ENCODE assay signal across 13 mouse cellular contexts in the genomic region with DNA sequence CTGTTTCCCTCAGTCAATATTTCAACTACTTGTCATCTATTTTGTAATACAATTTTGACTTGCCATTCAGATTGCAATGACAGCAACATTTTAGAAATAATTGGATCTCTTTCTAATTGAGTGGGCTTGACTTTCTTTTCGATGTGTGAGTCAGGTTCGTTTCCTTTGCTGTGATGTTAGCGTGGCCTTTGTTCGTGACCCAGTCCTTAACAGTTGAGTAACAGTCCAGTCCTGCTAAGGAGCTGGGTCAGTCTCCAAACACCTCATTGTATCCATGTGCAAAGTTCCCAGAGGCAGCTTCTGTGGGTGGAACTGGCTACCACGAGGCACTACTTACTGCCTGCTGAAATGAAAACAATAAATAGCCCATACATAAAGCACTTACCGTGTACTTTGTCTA.
"Had no signal": no experiment of that assay in that cellular context is flagged by ENCODE, and none has a peak within 500 bp of the region (broad histone marks: within the 10 kb centered on the region; RNA-seq: fewer than 3 reads in every experiment).

No protein-coding gene starts in this region.

- H3K27ac ChIP-seq: layer of hippocampus, adult 2 months; limb, embryonic 13.5 days; liver, embryonic 14.5 days; midbrain, embryonic 10.5 days; midbrain, embryonic 15.5 days; neural tube, embryonic 13.5 days; stomach, embryonic 15.5 days had no signal

- H3K9me3 ChIP-seq: limb, embryonic 13.5 days; midbrain, embryonic 10.5 days; midbrain, embryonic 15.5 days; neural tube, embryonic 13.5 days; stomach, embryonic 15.5 days had no signal

- H3K4me1 ChIP-seq: midbrain, embryonic 10.5 days; midbrain, embryonic 15.5 days; stomach, embryonic 15.5 days had no signal

- H3K36me3 ChIP-seq: limb, embryonic 13.5 days; midbrain, embryonic 10.5 days; midbrain, embryonic 15.5 days; neural tube, embryonic 13.5 days; stomach, embryonic 15.5 days had no signal

- H3K4me3 ChIP-seq: layer of hippocampus, adult 2 months; limb, embryonic 13.5 days; midbrain, embryonic 10.5 days; midbrain, embryonic 15.5 days; neural tube, embryonic 13.5 days; stomach, embryonic 15.5 days had no signal

- DNase-seq: kidney, postnatal 10 days; kidney, postnatal 4 days; lung, adult 2 months; retina, postnatal 1 day; right cerebral cortex, postnatal 14 days; thymus, postnatal 36 days had no signal

- H3K27me3 ChIP-seq: midbrain, embryonic 15.5 days; neural tube, embryonic 13.5 days had no signal
